ENCODE assay signal across 8 mouse cellular contexts in genomic region chr11:108343789-108344462, GRCm38 (mm10). TPM values are rescaled to one million over a fixed set of nuclear protein-coding genes. Genes with fewer than 3 reads are reported as not detected.
A peak's percentile ranks its signal among the peaks of the same experiment; 100 is the strongest.
DNase-seq lines count a peak whose midpoint lies in the region; ATAC-seq lines count a peak whose summit lies in the region.

Gene Prkca, minus strand, starts transcription at chr11:108343928.

- H3K27me3 ChIP-seq in embryonic facial prominence, embryonic 12.5 days = 0 out of 2 replicates have a peak, but pooled peaks cover 6% of the 10 kb centered on the region
- peaks cover 12% of the 10 kb centered on the region; the same call in 1 of the 2 replicates for H3K27me3 ChIP-seq in limb, embryonic 13.5 days
- no peaks in the 10 kb centered on the region for H3K27me3 ChIP-seq in midbrain, embryonic 15.5 days (replicated peaks)

- DNase-seq in 3T3-L1 (ENCODE audit: low read depth, low spot score) = peak; percentile 92
- peak; percentile 95 to 96 for DNase-seq in adrenal gland, postnatal 36 days
- peak; percentile 92 for DNase-seq in heart, adult 9 months (ENCODE audit: low spot score in 2 of 2)
- peak; percentile 94 for DNase-seq in kidney, adult 9 months
- DNase-seq in spleen, adult 18-20 months = peak; percentile 88 to 94

- WGBS in embryonic facial prominence, embryonic 12.5 days = under 1% methylated on average over 59 of the region's 63 CpGs
- WGBS in limb, embryonic 13.5 days = under 1% methylated on average over 60 of the region's 63 CpGs
- WGBS in midbrain, embryonic 15.5 days = under 1% methylated on average over 34 of the region's 63 CpGs

- H3K9me3 ChIP-seq in embryonic facial prominence, embryonic 12.5 days = no peaks in the 10 kb centered on the region
- H3K9me3 ChIP-seq in limb, embryonic 13.5 days = no peaks in the 10 kb centered on the region
- no peaks in the 10 kb centered on the region for H3K9me3 ChIP-seq in midbrain, embryonic 15.5 days

- H3K9ac ChIP-seq in embryonic facial prominence, embryonic 12.5 days = peak within 1 kb of the TSS; percentile 75
- peak within 1 kb of the TSS; percentile 88 for H3K9ac ChIP-seq in limb, embryonic 13.5 days
- H3K9ac ChIP-seq in midbrain, embryonic 15.5 days = peak within 1 kb of the TSS; percentile 84

- H3K27ac ChIP-seq in embryonic facial prominence, embryonic 12.5 days = peak within 1 kb of the TSS; percentile 73
- H3K27ac ChIP-seq in limb, embryonic 13.5 days = peak within 1 kb of the TSS; percentile 80; the same call in 1 of the 2 replicates
- peak within 1 kb of the TSS; percentile 91 for H3K27ac ChIP-seq in midbrain, embryonic 15.5 days

- peak within 1 kb of the TSS; percentile 100 for H3K4me2 ChIP-seq in embryonic facial prominence, embryonic 12.5 days (replicated peaks)
- peak within 1 kb of the TSS; percentile 100 for H3K4me2 ChIP-seq in limb, embryonic 13.5 days (replicated peaks)
- H3K4me2 ChIP-seq in midbrain, embryonic 15.5 days = peak within 1 kb of the TSS; percentile 98

- peak; percentile 92 for ATAC-seq in embryonic facial prominence, embryonic 12.5 days (ENCODE audit: insufficient number of reproducible peaks, insufficient read depth, low FRiP score, low TSS enrichment)
- peak; percentile 95 for ATAC-seq in limb, embryonic 13.5 days (ENCODE audit: low FRiP score, low read depth)
- ATAC-seq in midbrain, embryonic 15.5 days (replicated peaks) = peak; percentile 96

- H3K4me3 ChIP-seq in embryonic facial prominence, embryonic 12.5 days = peak within 1 kb of the TSS; percentile 78
- H3K4me3 ChIP-seq in limb, embryonic 13.5 days = peak within 1 kb of the TSS; percentile 83
- peak within 1 kb of the TSS; percentile 66 for H3K4me3 ChIP-seq in midbrain, embryonic 15.5 days

- H3K4me1 ChIP-seq in embryonic facial prominence, embryonic 12.5 days = 0 out of 2 replicates have a peak, but pooled peaks cover 3% of the 10 kb centered on the region
- peaks cover 14% of the 10 kb centered on the region for H3K4me1 ChIP-seq in limb, embryonic 13.5 days
- peaks cover 23% of the 10 kb centered on the region for H3K4me1 ChIP-seq in midbrain, embryonic 15.5 days

- H3K36me3 ChIP-seq in embryonic facial prominence, embryonic 12.5 days = no peaks in the 10 kb centered on the region
- peaks cover 4% of the 10 kb centered on the region; the same call in 1 of the 2 replicates for H3K36me3 ChIP-seq in limb, embryonic 13.5 days
- no peaks in the 10 kb centered on the region for H3K36me3 ChIP-seq in midbrain, embryonic 15.5 days (replicated peaks)

RNA-seq across cellular contexts. Expression of gene Prkca, which starts in this region (rescaled TPM):
- total RNA-seq in adrenal gland, postnatal 36 days (2021) = 10 to 100 TPM in 1 of 2 experiments, 1 to 10 TPM in 1; 8.0 to 12.7 TPM
- polyA plus RNA-seq in embryonic facial prominence, embryonic 12.5 days (2016; fragmentation: Nextera tagmentation; extraction: Ambion mirVana) = 8.0 and 8.5 TPM in 2 replicates
- 5.6 and 7.2 TPM in 2 replicates for polyA plus RNA-seq in limb, embryonic 13.5 days (2015; fragmentation: Nextera tagmentation; extraction: Ambion mirVana)
- 7.0 and 7.2 TPM in 2 replicates for polyA plus RNA-seq in midbrain, embryonic 15.5 days (2015; fragmentation: Nextera tagmentation; extraction: Ambion mirVana)

Comparison
In these comparisons a context has a peak if more than half of its experiments do, and no peak if none do; other contexts are left out.
1. Peak in every context shown above with its lines: DNase-seq, ATAC-seq, H3K4me3 ChIP-seq and H3K27ac ChIP-seq.